Comparison of ENCODE assay signal across 7 mouse cellular contexts in the genomic region with DNA sequence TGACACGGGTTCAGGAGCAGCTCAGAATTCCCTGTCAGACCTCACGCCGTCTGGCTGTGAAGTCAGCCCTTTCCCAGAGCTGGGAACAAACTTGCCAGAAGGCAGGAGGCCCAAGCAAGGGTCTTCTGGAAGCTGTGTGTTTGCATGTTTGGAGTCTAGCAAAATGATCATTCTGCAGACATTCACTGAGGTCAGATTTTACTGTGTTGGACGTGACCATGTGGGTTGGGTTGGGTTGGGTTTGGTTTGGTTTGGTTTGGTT. TPM values are rescaled to one million over a fixed set of nuclear protein-coding genes. Genes with fewer than 3 reads are reported as not detected.
DNase-seq lines count a peak whose midpoint lies in the region; ATAC-seq and TF ChIP-seq lines count a peak whose summit lies in the region.

No protein-coding gene starts in this region.

- intact Hi-C loops in left cerebral cortex, adult 2 months (cut with DNase I): no loop called here

- H3K27me3 ChIP-seq in embryonic facial prominence, embryonic 15.5 days: no peaks in the 10 kb centered on the region
- H3K27me3 ChIP-seq in intestine, postnatal 0 days (replicated peaks; ENCODE audit: control insufficient read depth, insufficient read depth, low read length): no peaks in the 10 kb centered on the region
- H3K27me3 ChIP-seq in neural tube, embryonic 14.5 days (ENCODE audit: control insufficient read depth, insufficient read depth, low read length): no peaks in the 10 kb centered on the region

- H3K36me3 ChIP-seq in embryonic facial prominence, embryonic 15.5 days: peaks cover 29% of the 10 kb centered on the region
- H3K36me3 ChIP-seq in intestine, postnatal 0 days (ENCODE audit: control insufficient read depth, insufficient read depth): peaks cover 32% of the 10 kb centered on the region
- H3K36me3 ChIP-seq in neural tube, embryonic 14.5 days (ENCODE audit: control insufficient read depth, insufficient read depth, low read length): peaks cover 16% of the 10 kb centered on the region; the same call in 1 of the 2 replicates

- no peak for DNase-seq in left cerebral cortex, adult 2 months (ENCODE audit: extremely low spot score in 1 of 2, low spot score in 2 of 2)
- no peak for DNase-seq in left cerebral cortex, adult 8-10 months (ENCODE audit: low spot score in 2 of 2)
- DNase-seq in right cerebral cortex, postnatal 10 days (ENCODE audit: low spot score in 2 of 2): no peak
- no peak for DNase-seq in cerebellum, adult 9-11 months

- peak overlapping the region; percentile 41 for H3K4me2 ChIP-seq in embryonic facial prominence, embryonic 15.5 days (replicated peaks)
- peak overlapping the region; percentile 43; the same call in 1 of the 2 replicates for H3K4me2 ChIP-seq in intestine, postnatal 0 days (replicated peaks; ENCODE audit: low read depth)
- H3K4me2 ChIP-seq in neural tube, embryonic 14.5 days (ENCODE audit: low read depth, low read length): no peak overlapping the region

- no peak overlapping the region for H3K4me3 ChIP-seq in left cerebral cortex, adult 2 months
- no peak overlapping the region for H3K4me3 ChIP-seq in embryonic facial prominence, embryonic 15.5 days (replicated peaks)
- H3K4me3 ChIP-seq in intestine, postnatal 0 days (ENCODE audit: low read depth, low read length): no peak overlapping the region
- no peak overlapping the region for H3K4me3 ChIP-seq in neural tube, embryonic 14.5 days (ENCODE audit: low read depth, low read length)

- peak overlapping the region; percentile 98 for H3K27ac ChIP-seq in left cerebral cortex, adult 2 months
- peak overlapping the region; percentile 99 for H3K27ac ChIP-seq in embryonic facial prominence, embryonic 15.5 days (replicated peaks)
- H3K27ac ChIP-seq in intestine, postnatal 0 days (ENCODE audit: low read depth, low read length): peak overlapping the region; percentile 84
- H3K27ac ChIP-seq in neural tube, embryonic 14.5 days (ENCODE audit: low read depth, low read length): peak overlapping the region; percentile 94

- WGBS in embryonic facial prominence, embryonic 15.5 days: 14% methylated on average over 4 of the region's 4 CpGs
- 15% methylated on average over 4 of the region's 4 CpGs for WGBS in intestine, postnatal 0 days
- WGBS in neural tube, embryonic 14.5 days: 32% methylated on average over 4 of the region's 4 CpGs

- TF ChIP-seq CTCF in left cerebral cortex, adult 2 months (IDR thresholded peaks at IDR 0.05): no peak
- TF ChIP-seq CTCF in intestine, postnatal 0 days (IDR thresholded peaks at IDR 0.05; ENCODE audit: low read depth): no peak

- H3K9ac ChIP-seq in embryonic facial prominence, embryonic 15.5 days: peak overlapping the region; percentile 21; the same call in 1 of the 2 replicates
- no peak overlapping the region for H3K9ac ChIP-seq in intestine, postnatal 0 days (ENCODE audit: low read depth, low read length)
- peak overlapping the region; percentile 37; the same call in 1 of the 2 replicates for H3K9ac ChIP-seq in neural tube, embryonic 14.5 days (replicated peaks; ENCODE audit: low read depth, low read length)

- H3K9me3 ChIP-seq in embryonic facial prominence, embryonic 15.5 days (replicated peaks): no peaks in the 10 kb centered on the region
- no peaks in the 10 kb centered on the region for H3K9me3 ChIP-seq in intestine, postnatal 0 days (ENCODE audit: control insufficient read depth)
- H3K9me3 ChIP-seq in neural tube, embryonic 14.5 days (ENCODE audit: control insufficient read depth, low read length): no peaks in the 10 kb centered on the region

- ATAC-seq in embryonic facial prominence, embryonic 15.5 days (ENCODE audit: insufficient number of reproducible peaks, low FRiP score, low TSS enrichment, low read depth): no peak
- ATAC-seq in intestine, postnatal 0 days: no peak
- ATAC-seq in neural tube, embryonic 14.5 days (ENCODE audit: low read depth): no peak

- peaks cover 79% of the 10 kb centered on the region for H3K4me1 ChIP-seq in embryonic facial prominence, embryonic 15.5 days
- 0 out of 2 replicates have a peak, but pooled peaks cover 3% of the 10 kb centered on the region for H3K4me1 ChIP-seq in intestine, postnatal 0 days (replicated peaks; ENCODE audit: control insufficient read depth, insufficient read depth, low read length)
- peaks cover 46% of the 10 kb centered on the region for H3K4me1 ChIP-seq in neural tube, embryonic 14.5 days (ENCODE audit: control insufficient read depth, insufficient read depth, low read length)

RNA-seq across cellular contexts. Expression of gene Dnajb12, which starts 20.7 kb away (rescaled TPM):
- total RNA-seq in left cerebral cortex, adult 2 months (2021): 10 to 100 TPM; 50.6 to 52.2 TPM
- 10 to 100 TPM; 50.8 to 56.3 (median 54.1) TPM for total RNA-seq in left cerebral cortex, adult 8-10 months (2022)
- 24.1 and 24.8 TPM in 2 replicates for polyA plus RNA-seq in embryonic facial prominence, embryonic 15.5 days (2015; fragmentation: Nextera tagmentation; extraction: Ambion mirVana)
- polyA plus RNA-seq in intestine, postnatal 0 days (2015; fragmentation: Nextera tagmentation; extraction: Ambion mirVana): 25.6 and 27.4 TPM in 2 replicates
- polyA plus RNA-seq in neural tube, embryonic 14.5 days (2014; fragmentation: Nextera tagmentation; extraction: Ambion mirVana): 22.5 and 23.0 TPM in 2 replicates

RNA-seq across cellular contexts. Expression of gene Ddit4, which starts 51.5 kb away (rescaled TPM):
- 10 to 100 TPM; 46.9 to 71.1 TPM for total RNA-seq in left cerebral cortex, adult 2 months (2021)
- 10 to 100 TPM; 35.6 to 58.9 (median 44.0) TPM for total RNA-seq in left cerebral cortex, adult 8-10 months (2022)
- polyA plus RNA-seq in embryonic facial prominence, embryonic 15.5 days (2015; fragmentation: Nextera tagmentation; extraction: Ambion mirVana): 83.3 and 89.1 TPM in 2 replicates
- polyA plus RNA-seq in intestine, postnatal 0 days (2015; fragmentation: Nextera tagmentation; extraction: Ambion mirVana): 11.5 and 17.8 TPM in 2 replicates
- polyA plus RNA-seq in neural tube, embryonic 14.5 days (2014; fragmentation: Nextera tagmentation; extraction: Ambion mirVana): 4.2 and 6.5 TPM in 2 replicates
